In the genomic region with DNA sequence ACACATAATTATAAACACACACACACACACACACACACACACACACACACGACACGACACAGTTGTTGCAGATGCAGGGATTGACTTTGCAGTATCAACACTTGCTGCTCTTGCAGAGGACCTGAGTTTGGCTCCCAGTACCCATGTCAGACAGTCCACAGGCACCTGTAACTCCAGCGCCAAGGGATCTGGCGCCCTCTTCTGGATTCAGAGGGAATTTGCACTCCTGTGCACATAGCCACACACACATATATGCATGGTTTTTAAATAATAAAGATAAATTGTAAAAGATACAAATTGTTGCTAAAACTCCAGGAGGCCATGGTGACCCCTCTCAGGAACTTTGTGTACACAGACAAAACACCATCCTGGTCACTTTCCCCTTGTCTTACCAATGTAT, we compare ENCODE assay signal across 21 mouse cellular contexts. TPM values are rescaled to one million over a fixed set of nuclear protein-coding genes. Genes with fewer than 3 reads are reported as not detected.
DNase-seq lines count a peak whose midpoint lies in the region; ATAC-seq and TF ChIP-seq lines count a peak whose summit lies in the region.
"Had no signal": no experiment of that assay in that cellular context is flagged by ENCODE, and none has a peak within 500 bp of the region (broad histone marks: within the 10 kb centered on the region; RNA-seq: fewer than 3 reads in every experiment).

No protein-coding gene starts in this region.

- no peak for ATAC-seq in forebrain, postnatal 0 days
- no peak for ATAC-seq in forebrain, embryonic 14.5 days
- ATAC-seq in liver, embryonic 11.5 days (replicated peaks; ENCODE audit: low FRiP score), result no peak
- no peak for ATAC-seq in frontal cortex, adult (ENCODE audit: low TSS enrichment)
- ATAC-seq in midbrain, embryonic 16.5 days, result no peak

- H3K27me3 ChIP-seq in forebrain, postnatal 0 days (ENCODE audit: insufficient read depth, low read length), result no peaks in the 10 kb centered on the region; the same call in none of the 2 replicates
- H3K27me3 ChIP-seq in forebrain, embryonic 14.5 days (replicated peaks; ENCODE audit: control insufficient read depth, insufficient read depth, low read length), result no peaks in the 10 kb centered on the region
- peaks cover 8% of the 10 kb centered on the region; the same call in 1 of the 2 replicates for H3K27me3 ChIP-seq in liver, adult 2 months (ENCODE audit: control insufficient read depth, insufficient read depth, low read length)
- H3K27me3 ChIP-seq in liver, embryonic 11.5 days (replicated peaks; ENCODE audit: control insufficient read depth, insufficient read depth, low read length), result peaks cover 14% of the 10 kb centered on the region
- no peaks in the 10 kb centered on the region for H3K27me3 ChIP-seq in ES-Bruce4 (ENCODE audit: control insufficient read depth, insufficient read depth, low read length, poor library complexity, severe bottlenecking)
- peaks cover 11% of the 10 kb centered on the region for H3K27me3 ChIP-seq in midbrain, embryonic 16.5 days (ENCODE audit: control insufficient read depth, insufficient read depth, low read depth, low read length)

- no peaks in the 10 kb centered on the region for H3K79me2 ChIP-seq in liver, adult 2 months (ENCODE audit: control insufficient read depth, insufficient read depth, low read length)

- TF ChIP-seq CTCF in forebrain, postnatal 0 days (IDR thresholded peaks at IDR 0.05; ENCODE audit: low read depth), result peak; percentile 22; the same call in 1 of the 2 replicates
- TF ChIP-seq CTCF in liver, adult 2 months (IDR thresholded peaks at IDR 0.05; ENCODE audit: low read depth, low read length), result peak; percentile 37; the same call in 1 of the 2 replicates
- peak; percentile 73 for TF ChIP-seq CTCF in ES-Bruce4 (IDR thresholded peaks at IDR 0.05; ENCODE audit: low read depth, low read length)

- no peak overlapping the region for H3K9ac ChIP-seq in forebrain, postnatal 0 days
- no peak overlapping the region for H3K9ac ChIP-seq in forebrain, embryonic 14.5 days (ENCODE audit: low read length)
- H3K9ac ChIP-seq in liver, adult 2 months (ENCODE audit: low read depth, low read length), result no peak overlapping the region
- no peak overlapping the region for H3K9ac ChIP-seq in liver, embryonic 11.5 days (ENCODE audit: low read depth, low read length)
- no peak overlapping the region for H3K9ac ChIP-seq in ES-Bruce4 (ENCODE audit: low read depth, poor library complexity, severe bottlenecking)
- no peak overlapping the region for H3K9ac ChIP-seq in midbrain, embryonic 16.5 days (ENCODE audit: low read depth, low read length)
- H3K9ac ChIP-seq: embryonic facial prominence, embryonic 12.5 days; limb, embryonic 12.5 days; midbrain, embryonic 12.5 days had no signal

- DNase-seq in forebrain, postnatal 0 days, result no peak
- DNase-seq in forebrain, embryonic 14.5 days (ENCODE audit: low spot score), result no peak
- DNase-seq in liver, adult 2 months (ENCODE audit: extremely low read depth, low read depth, low spot score), result no peak
- DNase-seq in liver, embryonic 11.5 days (ENCODE audit: low spot score), result no peak
- peak; percentile 34 for DNase-seq in induced T-regulatory cell, adult 2 months (ENCODE audit: low read depth)
- DNase-seq: B cell, adult 2 months; cerebellum, postnatal 25 days; kidney, postnatal 4 days; thymus, postnatal 14 days had no signal

- H3K9me3 ChIP-seq in forebrain, postnatal 0 days (ENCODE audit: low read length), result no peaks in the 10 kb centered on the region
- H3K9me3 ChIP-seq in forebrain, embryonic 14.5 days (replicated peaks; ENCODE audit: control insufficient read depth, low read length), result no peaks in the 10 kb centered on the region; the same call in 1 of the 2 replicates
- H3K9me3 ChIP-seq in liver, embryonic 11.5 days (ENCODE audit: control insufficient read depth, low read length), result 0 out of 2 replicates have a peak, but pooled peaks cover 2% of the 10 kb centered on the region
- no peaks in the 10 kb centered on the region for H3K9me3 ChIP-seq in ES-Bruce4 (replicated peaks; ENCODE audit: control insufficient read depth, insufficient read depth, low read length, poor library complexity, severe bottlenecking)
- no peaks in the 10 kb centered on the region for H3K9me3 ChIP-seq in midbrain, embryonic 16.5 days (replicated peaks; ENCODE audit: control insufficient read depth, low read length, poor library complexity, severe bottlenecking)

- H3K4me1 ChIP-seq in forebrain, postnatal 0 days (ENCODE audit: insufficient read depth), result no peaks in the 10 kb centered on the region
- peaks cover 7% of the 10 kb centered on the region for H3K4me1 ChIP-seq in forebrain, embryonic 14.5 days (ENCODE audit: control insufficient read depth, insufficient read depth, low read length)
- no peaks in the 10 kb centered on the region for H3K4me1 ChIP-seq in liver, adult 2 months (ENCODE audit: control insufficient read depth, insufficient read depth, low read length)
- H3K4me1 ChIP-seq in liver, embryonic 11.5 days (replicated peaks; ENCODE audit: control insufficient read depth, insufficient read depth, low read length), result peaks cover 4% of the 10 kb centered on the region; the same call in 1 of the 2 replicates
- H3K4me1 ChIP-seq in ES-Bruce4 (ENCODE audit: control insufficient read depth, insufficient read depth, low read length), result peaks cover 2% of the 10 kb centered on the region
- H3K4me1 ChIP-seq in midbrain, embryonic 16.5 days (ENCODE audit: control insufficient read depth, insufficient read depth, low read length), result peaks cover 4% of the 10 kb centered on the region; the same call in 1 of the 2 replicates

- WGBS in forebrain, postnatal 0 days, result 65% methylated on average over 4 of the region's 4 CpGs
- 74% methylated on average over 4 of the region's 4 CpGs for WGBS in forebrain, embryonic 14.5 days
- 69% methylated on average over 4 of the region's 4 CpGs for WGBS in liver, adult 2 months
- WGBS in liver, embryonic 11.5 days, result 52% methylated on average over 4 of the region's 4 CpGs
- 66% methylated on average over 4 of the region's 4 CpGs for WGBS in midbrain, embryonic 16.5 days

- H3K4me2 ChIP-seq in forebrain, postnatal 0 days (ENCODE audit: low read depth), result no peak overlapping the region
- H3K4me2 ChIP-seq in forebrain, embryonic 14.5 days (ENCODE audit: low read length), result no peak overlapping the region
- no peak overlapping the region for H3K4me2 ChIP-seq in liver, embryonic 11.5 days
- H3K4me2 ChIP-seq in midbrain, embryonic 16.5 days (ENCODE audit: low read length), result no peak overlapping the region
- H3K4me2 ChIP-seq: embryonic facial prominence, embryonic 12.5 days; limb, embryonic 12.5 days; midbrain, embryonic 12.5 days had no signal

- no peaks in the 10 kb centered on the region for H3K36me3 ChIP-seq in forebrain, postnatal 0 days (ENCODE audit: insufficient read depth)
- no peaks in the 10 kb centered on the region for H3K36me3 ChIP-seq in forebrain, embryonic 14.5 days (ENCODE audit: control insufficient read depth, insufficient read depth, low read length)
- no peaks in the 10 kb centered on the region for H3K36me3 ChIP-seq in liver, adult 2 months (ENCODE audit: control insufficient read depth, insufficient read depth, low read length)
- no peaks in the 10 kb centered on the region for H3K36me3 ChIP-seq in liver, embryonic 11.5 days (ENCODE audit: control insufficient read depth, insufficient read depth, low read length)
- H3K36me3 ChIP-seq in ES-Bruce4 (ENCODE audit: control insufficient read depth, insufficient read depth, low read length, poor library complexity, severe bottlenecking), result no peaks in the 10 kb centered on the region
- H3K36me3 ChIP-seq in midbrain, embryonic 16.5 days (ENCODE audit: control insufficient read depth, insufficient read depth, low read length), result no peaks in the 10 kb centered on the region
- H3K36me3 ChIP-seq: embryonic facial prominence, embryonic 12.5 days; forebrain, embryonic 10.5 days; limb, embryonic 12.5 days; midbrain, embryonic 12.5 days had no signal

- H3K4me3 ChIP-seq in forebrain, postnatal 0 days (ENCODE audit: low read depth, low read length), result no peak overlapping the region
- no peak overlapping the region for H3K4me3 ChIP-seq in forebrain, embryonic 14.5 days (ENCODE audit: low read depth, low read length)
- no peak overlapping the region for H3K4me3 ChIP-seq in liver, adult 2 months (ENCODE audit: insufficient read depth, low read depth, low read length)
- no peak overlapping the region for H3K4me3 ChIP-seq in liver, embryonic 11.5 days (ENCODE audit: low read depth, low read length)
- no peak overlapping the region for H3K4me3 ChIP-seq in ES-Bruce4 (ENCODE audit: low read depth, low read length)
- no peak overlapping the region for H3K4me3 ChIP-seq in midbrain, embryonic 16.5 days (ENCODE audit: low read depth, low read length)
- H3K4me3 ChIP-seq: embryonic facial prominence, embryonic 12.5 days; forebrain, embryonic 10.5 days; limb, embryonic 12.5 days; midbrain, embryonic 12.5 days had no signal

- no peak overlapping the region for H3K27ac ChIP-seq in forebrain, postnatal 0 days (ENCODE audit: low read depth, low read length)
- no peak overlapping the region for H3K27ac ChIP-seq in forebrain, embryonic 14.5 days (ENCODE audit: low read depth, low read length)
- no peak overlapping the region for H3K27ac ChIP-seq in liver, adult 2 months (replicated peaks; ENCODE audit: insufficient read depth, low read depth, low read length)
- H3K27ac ChIP-seq in liver, embryonic 11.5 days (ENCODE audit: low read depth, low read length), result no peak overlapping the region
- H3K27ac ChIP-seq in ES-Bruce4 (ENCODE audit: insufficient read depth, low read length), result no peak overlapping the region
- no peak overlapping the region for H3K27ac ChIP-seq in midbrain, embryonic 16.5 days (ENCODE audit: low read length)
- H3K27ac ChIP-seq: embryonic facial prominence, embryonic 12.5 days; limb, embryonic 12.5 days; midbrain, embryonic 12.5 days had no signal

- TF ChIP-seq POLR2A in liver, adult 2 months (IDR thresholded peaks at IDR 0.05; ENCODE audit: extremely low read depth, insufficient read depth, low read length), result no peak
- TF ChIP-seq POLR2A in ES-Bruce4 (IDR thresholded peaks at IDR 0.05; ENCODE audit: insufficient read depth, low read length), result no peak

- TF ChIP-seq EP300 in ES-Bruce4 (IDR thresholded peaks at IDR 0.05; ENCODE audit: insufficient read depth, low read depth, low read length), result no peak

RNA-seq across cellular contexts. Expression of a gene that starts 20.2 kb away (rescaled TPM):
- 9.0 and 10.4 TPM in 2 replicates for total RNA-seq in forebrain, postnatal 0 days (2014; rRNA removed)
- polyA plus RNA-seq in forebrain, postnatal 0 days (2015; fragmentation: Nextera tagmentation; extraction: Ambion mirVana), result 6.5 and 6.7 TPM in 2 replicates
- 13.2 and 15.0 TPM in 2 replicates for polyA plus RNA-seq in forebrain, embryonic 14.5 days (2014; fragmentation: Nextera tagmentation; extraction: Ambion mirVana)
- 4.0 and 4.6 TPM in 2 replicates for total RNA-seq in liver, adult 2 months (2014; rRNA removed)
- polyA plus RNA-seq in liver, adult 2 months (2012; rRNA removed), result 3.3 and 4.5 TPM in 2 replicates
- 14.1 and 14.7 TPM in 2 replicates for polyA plus RNA-seq in liver, embryonic 11.5 days (2014; fragmentation: Nextera tagmentation; extraction: Ambion mirVana)
- polyA plus RNA-seq in ES-Bruce4 (2011; ENCODE audit: insufficient read depth, insufficient read length, low read depth, missing spikeins), result 10.1 and 11.5 TPM in 2 replicates
- polyA plus RNA-seq in midbrain, embryonic 16.5 days (2015; fragmentation: Nextera tagmentation; extraction: Ambion mirVana), result 8.6 and 9.0 TPM in 2 replicates

RNA-seq across cellular contexts. Expression of a gene that starts 25.7 kb away (rescaled TPM):
- 0.05 TPM in 1 of 2 replicates, not detected in the other for total RNA-seq in forebrain, postnatal 0 days (2014; rRNA removed)
- not detected in 2 replicates for polyA plus RNA-seq in forebrain, postnatal 0 days (2015; fragmentation: Nextera tagmentation; extraction: Ambion mirVana)
- polyA plus RNA-seq in forebrain, embryonic 14.5 days (2014; fragmentation: Nextera tagmentation; extraction: Ambion mirVana), result not detected in 2 replicates
- total RNA-seq in liver, adult 2 months (2014; rRNA removed), result not detected in 2 replicates
- polyA plus RNA-seq in liver, adult 2 months (2012; rRNA removed), result 0.04 TPM in 1 of 2 replicates, not detected in the other
- polyA plus RNA-seq in liver, embryonic 11.5 days (2014; fragmentation: Nextera tagmentation; extraction: Ambion mirVana), result not detected in 2 replicates
- 0.55 and 0.78 TPM in 2 replicates for polyA plus RNA-seq in ES-Bruce4 (2011; ENCODE audit: insufficient read depth, insufficient read length, low read depth, missing spikeins)
- polyA plus RNA-seq in midbrain, embryonic 16.5 days (2015; fragmentation: Nextera tagmentation; extraction: Ambion mirVana), result not detected in 2 replicates
- total RNA-seq: adrenal gland, adult 18-20 months; heart, adult 8-10 months; heart, postnatal 25 days had no signal
- polyA plus RNA-seq: forebrain, embryonic 10.5 days; intestine, embryonic 14.5 days; limb, embryonic 12.5 days; lung, embryonic 16.5 days; midbrain, embryonic 12.5 days had no signal

RNA-seq across cellular contexts. Expression of a gene that starts 44.2 kb away (rescaled TPM):
- total RNA-seq in forebrain, postnatal 0 days (2014; rRNA removed), result not detected in 2 replicates
- polyA plus RNA-seq in forebrain, postnatal 0 days (2015; fragmentation: Nextera tagmentation; extraction: Ambion mirVana), result not detected in 2 replicates
- 0.27 TPM in 1 of 2 replicates, not detected in the other for polyA plus RNA-seq in forebrain, embryonic 14.5 days (2014; fragmentation: Nextera tagmentation; extraction: Ambion mirVana)
- not detected in 2 replicates for total RNA-seq in liver, adult 2 months (2014; rRNA removed)
- polyA plus RNA-seq in liver, adult 2 months (2012; rRNA removed), result not detected in 2 replicates
- polyA plus RNA-seq in liver, embryonic 11.5 days (2014; fragmentation: Nextera tagmentation; extraction: Ambion mirVana), result 206 and 233 TPM in 2 replicates
- not detected in 2 replicates for polyA plus RNA-seq in ES-Bruce4 (2011; ENCODE audit: insufficient read depth, insufficient read length, low read depth, missing spikeins)
- polyA plus RNA-seq in midbrain, embryonic 16.5 days (2015; fragmentation: Nextera tagmentation; extraction: Ambion mirVana), result not detected in 2 replicates
- total RNA-seq: adrenal gland, adult 18-20 months had no signal

Comparison
In these comparisons a context has a peak if more than half of its experiments do, and no peak if none do; other contexts are left out.
1. RNA of a gene that starts 44.2 kb away (polyA plus RNA-seq): 206 to 233 TPM in liver, embryonic 11.5 days; not detected in ES-Bruce4, 0.27 TPM in forebrain, embryonic 14.5 days, not detected in forebrain, postnatal 0 days, not detected in midbrain, embryonic 16.5 days and not detected in liver, adult 2 months; every median in the first group is over 100 times any median in the second.
2. CTCF ChIP-seq: peak in every context shown above with its lines; median percentile 73 in ES-Bruce4; 37 in liver, adult 2 months; 22 in forebrain, postnatal 0 days.